Mouse (Mus musculus): ENCODE measurements around the gene Pcsk5. TPM values are rescaled to one million over a fixed set of nuclear protein-coding genes. Genes with fewer than 3 reads are reported as not detected.
"Not testable (repeated sequence)": the region's sequence is repeated elsewhere in the genome, so short reads cannot be mapped to it uniquely, and the experiment has no call there.

Pcsk5 gene
- polyA plus RNA-seq, 1 experiment from 2014 or later = 8.5 TPM

DNA sequence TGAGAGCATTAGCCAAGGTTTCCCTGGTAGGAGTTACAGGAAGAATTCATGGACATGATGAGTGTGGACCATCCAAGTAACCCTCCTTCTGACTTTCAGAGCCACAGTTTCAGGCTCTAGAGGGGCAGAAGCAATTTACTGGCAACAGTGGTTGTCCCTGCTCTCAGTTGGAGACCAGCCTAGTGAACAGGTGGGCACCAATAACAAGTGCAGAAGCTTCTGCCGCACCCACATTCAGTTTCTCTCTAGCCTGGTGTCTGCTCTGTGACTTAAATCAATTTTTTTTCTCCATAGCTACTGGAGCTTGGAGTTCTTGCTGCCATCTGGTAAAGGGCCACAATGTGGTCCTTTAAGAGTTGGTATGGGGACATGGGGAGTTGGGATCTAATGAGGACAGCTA is 341.3 kb downstream of the Pcsk5 start:
- H3K27ac ChIP-seq (ENCODE audit: low read length) = no peak overlapping the region
- no peak overlapping the region for H3K9ac ChIP-seq (ENCODE audit: low read depth, low read length)
- peaks cover 4% of the 10 kb centered on the region; the same call in 1 of the 2 replicates for H3K4me1 ChIP-seq (ENCODE audit: control insufficient read depth, insufficient read depth, low read length)
- no peak for ATAC-seq
- no peaks in the 10 kb centered on the region for H3K9me3 ChIP-seq (replicated peaks; ENCODE audit: control insufficient read depth, low read length, poor library complexity, severe bottlenecking)
- H3K36me3 ChIP-seq (ENCODE audit: control insufficient read depth, insufficient read depth, low read length) = no peaks in the 10 kb centered on the region
- no peak overlapping the region for H3K4me3 ChIP-seq (ENCODE audit: low read depth, low read length)
- 100% methylated on average over 1 of the region's 1 CpGs for WGBS
- H3K27me3 ChIP-seq (ENCODE audit: control insufficient read depth, insufficient read depth, low read depth, low read length) = no peaks in the 10 kb centered on the region
- no peak overlapping the region for H3K4me2 ChIP-seq (ENCODE audit: low read length)

DNA sequence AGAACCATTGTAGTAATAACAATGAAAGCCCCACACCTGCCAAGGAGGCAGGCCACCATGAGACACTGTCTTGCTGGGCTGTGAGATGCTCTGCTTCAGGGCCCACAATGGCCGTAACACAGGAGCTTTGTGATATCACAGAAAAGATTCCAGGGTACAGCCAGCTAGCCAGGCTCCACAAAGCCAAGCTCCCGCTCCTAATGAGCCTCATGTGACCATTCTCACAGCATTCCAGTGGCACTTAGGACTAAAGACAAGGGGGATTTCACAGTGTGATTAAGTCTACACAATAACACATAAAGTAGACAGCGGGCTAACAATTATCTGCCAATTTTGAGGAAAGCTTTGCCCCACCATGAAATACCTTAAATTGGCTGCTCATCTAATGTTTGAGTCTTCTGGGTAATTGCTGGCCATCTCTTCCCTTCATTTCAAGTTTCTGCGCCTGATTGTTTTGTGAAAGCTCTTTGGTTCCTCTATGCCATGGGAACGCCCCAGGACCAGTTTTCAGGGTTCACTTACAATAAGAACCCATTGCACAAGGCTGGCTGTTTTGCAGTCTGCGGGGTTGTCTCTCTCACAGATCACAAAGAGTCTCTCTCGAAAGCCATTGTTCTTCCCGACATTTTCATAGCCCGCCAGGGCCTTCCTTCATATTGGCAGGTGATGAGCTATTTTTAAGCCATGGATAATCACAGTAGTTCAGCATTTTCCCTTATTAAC is 345.4 kb downstream of the Pcsk5 start:
- 41% methylated on average over 9 of the region's 9 CpGs for WGBS
- H3K27ac ChIP-seq (ENCODE audit: low read length) = no peak overlapping the region
- H3K4me3 ChIP-seq (ENCODE audit: low read depth, low read length) = no peak overlapping the region
- ATAC-seq = peak; percentile 82
- peaks cover 8% of the 10 kb centered on the region for H3K4me1 ChIP-seq (ENCODE audit: control insufficient read depth, insufficient read depth, low read length)
- H3K9me3 ChIP-seq (replicated peaks; ENCODE audit: control insufficient read depth, low read length, poor library complexity, severe bottlenecking) = no peaks in the 10 kb centered on the region
- H3K27me3 ChIP-seq (ENCODE audit: control insufficient read depth, insufficient read depth, low read depth, low read length) = no peaks in the 10 kb centered on the region
- no peak overlapping the region for H3K9ac ChIP-seq (ENCODE audit: low read depth, low read length)
- no peaks in the 10 kb centered on the region for H3K36me3 ChIP-seq (ENCODE audit: control insufficient read depth, insufficient read depth, low read length)
- H3K4me2 ChIP-seq (ENCODE audit: low read length) = no peak overlapping the region

DNA sequence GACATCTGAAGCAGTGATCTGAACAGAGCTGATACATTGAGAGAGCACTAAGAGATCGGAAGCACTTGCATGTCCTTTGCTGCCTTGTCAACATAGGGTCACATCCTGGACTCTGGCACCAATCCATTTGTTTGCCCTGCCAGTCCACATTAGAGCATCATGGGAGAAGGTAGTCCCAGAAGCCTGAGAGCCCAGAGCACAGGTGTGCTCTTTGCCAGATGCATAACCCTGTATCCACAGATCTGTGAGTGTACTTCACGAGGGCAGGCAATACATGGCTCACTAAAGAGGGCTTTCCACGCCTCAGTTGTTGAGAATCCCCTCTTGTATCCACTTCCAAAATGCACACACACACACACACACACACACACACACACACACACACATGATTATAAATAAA is 346.1 kb downstream of the Pcsk5 start:
- Histone ChIP-seq H3K4me2 (ENCODE audit: low read length) (no peak overlapping the region), H3K9me3 (replicated peaks; ENCODE audit: control insufficient read depth, low read length, poor library complexity, severe bottlenecking) (no peaks in the 10 kb centered on the region), H3K27me3 (ENCODE audit: control insufficient read depth, insufficient read depth, low read depth, low read length) (no peaks in the 10 kb centered on the region), H3K36me3 (ENCODE audit: control insufficient read depth, insufficient read depth, low read length) (no peaks in the 10 kb centered on the region), H3K27ac (ENCODE audit: low read length) (no peak overlapping the region), H3K4me1 (ENCODE audit: control insufficient read depth, insufficient read depth, low read length) (peaks cover 8% of the 10 kb centered on the region), H3K4me3 (ENCODE audit: low read depth, low read length) (no peak overlapping the region), H3K9ac (ENCODE audit: low read depth, low read length) (no peak overlapping the region)
- WGBS = 74% methylated on average over 3 of the region's 3 CpGs
- peak; percentile 49 for ATAC-seq

DNA sequence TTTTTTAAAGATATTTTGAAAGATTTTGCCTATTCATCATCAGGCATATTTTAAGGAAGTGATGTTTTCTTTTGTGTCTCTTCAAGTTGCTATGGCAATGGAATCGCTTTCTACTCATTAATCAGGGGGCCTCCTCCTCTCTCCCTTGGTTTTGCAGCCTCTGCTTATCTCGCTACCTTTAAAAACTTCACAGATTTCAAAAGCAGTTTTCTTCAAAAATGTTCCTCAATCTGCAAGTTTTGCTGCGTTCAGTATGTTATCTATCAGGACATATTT is 347.6 kb downstream of the Pcsk5 start:
- 54% methylated on average over 3 of the region's 3 CpGs for WGBS

DNA sequence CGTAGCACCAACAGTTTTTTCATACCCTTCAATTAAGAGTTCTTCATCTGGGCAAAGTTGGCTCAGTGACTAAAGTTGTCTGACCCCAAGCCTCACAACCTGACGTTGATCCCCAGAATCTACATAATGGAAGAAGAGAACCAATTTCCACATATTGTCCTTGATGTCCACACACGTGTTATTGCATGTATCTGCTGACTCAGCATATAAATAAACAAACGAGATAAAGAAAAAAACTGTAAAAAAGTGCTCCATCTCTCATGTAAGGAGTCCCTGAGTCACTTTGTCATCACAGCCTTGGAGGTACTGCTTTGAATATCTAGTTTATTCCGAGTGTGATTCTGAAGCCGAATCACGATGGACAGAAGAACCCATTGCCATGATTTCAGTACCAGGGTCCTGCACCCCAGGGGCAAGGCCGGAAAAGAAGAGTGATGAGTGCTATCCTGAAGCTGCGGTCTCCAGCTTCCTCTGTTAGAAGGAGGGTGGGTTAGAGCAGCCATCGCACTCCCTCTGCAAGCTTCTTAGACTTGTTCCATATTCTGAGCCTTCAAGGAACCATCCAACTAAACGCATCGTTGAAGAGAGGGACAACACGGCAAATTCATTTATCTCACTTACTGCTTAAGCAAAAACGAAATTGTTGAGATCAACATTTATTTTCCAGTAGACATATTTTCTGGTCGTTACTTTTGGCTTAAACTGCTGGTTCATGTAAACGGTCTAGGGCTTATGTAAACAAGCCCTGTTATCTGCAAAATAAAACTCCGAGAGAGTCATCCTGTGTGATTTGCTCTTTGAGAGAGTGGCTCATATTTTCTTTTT is 348.2 kb downstream of the Pcsk5 start:
- H3K27me3 ChIP-seq (ENCODE audit: control insufficient read depth, insufficient read depth, low read depth, low read length) = no peaks in the 10 kb centered on the region
- 87% methylated on average over 17 of the region's 17 CpGs for WGBS
- H3K9me3 ChIP-seq (replicated peaks; ENCODE audit: control insufficient read depth, low read length, poor library complexity, severe bottlenecking) = no peaks in the 10 kb centered on the region
- no peak overlapping the region for H3K4me3 ChIP-seq (ENCODE audit: low read depth, low read length)
- H3K27ac ChIP-seq (ENCODE audit: low read length) = no peak overlapping the region
- no peak for ATAC-seq
- H3K4me2 ChIP-seq (ENCODE audit: low read length) = no peak overlapping the region
- no peaks in the 10 kb centered on the region for H3K36me3 ChIP-seq (ENCODE audit: control insufficient read depth, insufficient read depth, low read length)
- H3K4me1 ChIP-seq (ENCODE audit: control insufficient read depth, insufficient read depth, low read length) = peaks cover 8% of the 10 kb centered on the region
- no peak overlapping the region for H3K9ac ChIP-seq (ENCODE audit: low read depth, low read length)

More for the DNA sequence above, 347.6 kb downstream of the Pcsk5 start:
- no peak for ATAC-seq
- H3K4me3 ChIP-seq (ENCODE audit: low read depth, low read length) = no peak overlapping the region
- H3K9me3 ChIP-seq (replicated peaks; ENCODE audit: control insufficient read depth, low read length, poor library complexity, severe bottlenecking) = no peaks in the 10 kb centered on the region
- H3K9ac ChIP-seq (ENCODE audit: low read depth, low read length) = no peak overlapping the region
- H3K27ac ChIP-seq (ENCODE audit: low read length) = no peak overlapping the region
- no peak overlapping the region for H3K4me2 ChIP-seq (ENCODE audit: low read length)
- H3K4me1 ChIP-seq (ENCODE audit: control insufficient read depth, insufficient read depth, low read length) = peaks cover 8% of the 10 kb centered on the region
- H3K27me3 ChIP-seq (ENCODE audit: control insufficient read depth, insufficient read depth, low read depth, low read length) = no peaks in the 10 kb centered on the region
- H3K36me3 ChIP-seq (ENCODE audit: control insufficient read depth, insufficient read depth, low read length) = no peaks in the 10 kb centered on the region

DNA sequence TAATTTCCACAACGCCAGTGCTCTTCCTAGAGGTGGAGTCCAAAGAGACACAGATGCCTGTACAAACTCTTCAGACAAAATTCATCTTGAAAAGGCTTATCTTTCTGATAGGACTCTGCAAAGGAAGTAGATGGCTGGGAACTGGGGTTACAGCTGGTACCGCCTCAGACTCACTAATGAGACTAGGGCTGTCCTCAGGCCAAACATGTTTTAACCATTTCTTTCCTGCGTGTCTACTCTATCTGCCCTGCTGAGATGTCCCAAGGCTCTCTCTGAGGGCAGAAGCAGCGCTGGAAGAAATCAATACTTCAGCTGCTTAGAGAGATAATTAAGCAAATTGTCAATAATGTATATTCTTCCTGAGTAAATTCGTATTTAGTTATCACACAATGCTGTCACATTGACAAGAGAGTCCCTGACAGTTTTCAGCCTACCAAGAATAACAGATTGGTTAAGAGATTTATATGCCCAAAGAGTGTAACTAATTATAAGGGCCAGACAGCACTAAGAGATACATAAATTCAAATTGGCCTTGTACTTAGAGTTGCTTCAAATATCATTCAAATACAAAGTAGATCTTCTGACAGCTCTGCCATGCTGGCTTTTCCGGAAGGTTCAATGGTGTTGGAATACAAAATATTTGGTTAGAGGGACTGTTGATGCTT is 355.2 kb downstream of the Pcsk5 start:
- no peaks in the 10 kb centered on the region for H3K27me3 ChIP-seq (ENCODE audit: control insufficient read depth, insufficient read depth, low read depth, low read length)
- no peak overlapping the region for H3K4me2 ChIP-seq (ENCODE audit: low read length)
- H3K9ac ChIP-seq (ENCODE audit: low read depth, low read length) = no peak overlapping the region
- WGBS = 61% methylated on average over 6 of the region's 6 CpGs
- no peaks in the 10 kb centered on the region for H3K36me3 ChIP-seq (ENCODE audit: control insufficient read depth, insufficient read depth, low read length)
- H3K4me1 ChIP-seq (ENCODE audit: control insufficient read depth, insufficient read depth, low read length) = no peaks in the 10 kb centered on the region; the same call in 1 of the 2 replicates
- H3K4me3 ChIP-seq (ENCODE audit: low read depth, low read length) = no peak overlapping the region
- H3K9me3 ChIP-seq (replicated peaks; ENCODE audit: control insufficient read depth, low read length, poor library complexity, severe bottlenecking) = no peaks in the 10 kb centered on the region
- H3K27ac ChIP-seq (ENCODE audit: low read length) = no peak overlapping the region
- peak; percentile 51; the same call in 1 of the 2 replicates for ATAC-seq

DNA sequence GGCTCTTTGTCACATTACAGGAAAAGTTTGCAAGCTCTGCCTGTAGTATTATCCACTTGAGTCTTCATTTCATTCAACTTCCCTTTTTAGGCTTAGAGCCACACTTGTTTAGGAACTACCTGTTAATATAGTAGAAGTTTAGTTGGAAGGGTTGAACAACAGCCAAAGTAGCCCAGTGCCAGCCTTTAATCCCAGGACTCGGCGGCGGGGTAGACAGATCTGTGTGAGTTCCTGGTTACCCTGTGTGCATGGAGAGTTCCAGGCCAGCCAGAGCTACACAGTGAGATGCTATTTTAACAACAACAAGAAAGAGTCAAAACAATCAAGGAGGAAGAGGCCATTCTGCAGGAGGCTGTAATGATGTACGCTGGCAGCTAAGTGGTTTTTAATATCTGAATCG is 358.0 kb downstream of the Pcsk5 start:
- no peak overlapping the region for H3K27ac ChIP-seq (ENCODE audit: low read length)
- H3K27me3 ChIP-seq (ENCODE audit: control insufficient read depth, insufficient read depth, low read depth, low read length) = no peaks in the 10 kb centered on the region
- H3K4me3 ChIP-seq (ENCODE audit: low read depth, low read length) = no peak overlapping the region
- H3K36me3 ChIP-seq (ENCODE audit: control insufficient read depth, insufficient read depth, low read length) = no peaks in the 10 kb centered on the region
- no peaks in the 10 kb centered on the region for H3K9me3 ChIP-seq (replicated peaks; ENCODE audit: control insufficient read depth, low read length, poor library complexity, severe bottlenecking)
- H3K4me1 ChIP-seq (ENCODE audit: control insufficient read depth, insufficient read depth, low read length) = no peaks in the 10 kb centered on the region; the same call in 1 of the 2 replicates
- no peak for ATAC-seq
- 92% methylated on average over 5 of the region's 5 CpGs for WGBS
- no peak overlapping the region for H3K9ac ChIP-seq (ENCODE audit: low read depth, low read length)
- H3K4me2 ChIP-seq (ENCODE audit: low read length) = no peak overlapping the region

DNA sequence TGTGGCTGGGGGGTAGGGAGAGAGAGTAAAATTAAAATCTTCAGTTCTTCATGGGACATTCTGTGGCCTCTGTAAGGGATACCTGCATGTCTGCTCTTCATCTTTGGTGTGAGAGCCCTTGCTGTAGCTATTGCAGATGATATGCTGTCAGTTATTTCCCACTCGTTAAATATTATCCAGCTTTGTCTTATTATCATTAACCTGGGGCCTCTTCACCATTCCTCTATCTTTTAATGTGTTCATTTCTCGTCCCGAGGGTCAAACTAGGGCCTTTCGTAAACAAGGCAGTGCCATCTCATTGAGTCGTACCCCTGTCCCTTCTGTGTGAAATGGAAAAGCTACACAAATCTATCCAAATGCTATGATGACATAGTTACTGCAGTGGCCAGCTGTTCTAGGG is 361.4 kb downstream of the Pcsk5 start:
- ATAC-seq = no peak
- H3K36me3 ChIP-seq (ENCODE audit: control insufficient read depth, insufficient read depth, low read length) = no peaks in the 10 kb centered on the region
- H3K27me3 ChIP-seq (ENCODE audit: control insufficient read depth, insufficient read depth, low read depth, low read length) = no peaks in the 10 kb centered on the region
- no peaks in the 10 kb centered on the region for H3K9me3 ChIP-seq (replicated peaks; ENCODE audit: control insufficient read depth, low read length, poor library complexity, severe bottlenecking)
- H3K4me3 ChIP-seq (ENCODE audit: low read depth, low read length) = no peak overlapping the region
- no peak overlapping the region for H3K27ac ChIP-seq (ENCODE audit: low read length)
- no peak overlapping the region for H3K9ac ChIP-seq (ENCODE audit: low read depth, low read length)
- H3K4me1 ChIP-seq (ENCODE audit: control insufficient read depth, insufficient read depth, low read length) = no peaks in the 10 kb centered on the region
- 89% methylated on average over 5 of the region's 5 CpGs for WGBS
- no peak overlapping the region for H3K4me2 ChIP-seq (ENCODE audit: low read length)

DNA sequence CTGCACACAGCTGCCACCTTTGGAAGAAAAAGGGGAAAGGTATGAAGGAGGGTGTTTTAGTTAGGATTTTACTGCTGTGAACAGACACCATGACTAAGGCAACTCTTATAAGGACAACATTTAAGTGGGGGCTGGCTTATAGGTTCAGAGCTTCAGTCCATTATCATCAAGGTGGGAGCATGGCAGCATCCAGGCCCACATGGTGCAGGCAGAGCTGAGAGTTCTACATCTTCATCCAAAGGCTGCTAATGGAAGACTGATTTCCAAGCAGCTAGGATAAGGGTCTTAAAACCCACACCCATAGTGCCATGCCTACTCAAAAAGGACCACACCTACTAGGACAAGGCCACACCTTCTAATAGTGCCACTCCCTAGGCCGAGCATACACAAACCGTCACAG is 364.3 kb downstream of the Pcsk5 start:
- H3K4me2 ChIP-seq (ENCODE audit: low read length); ATAC-seq; H3K27me3 ChIP-seq (ENCODE audit: control insufficient read depth, insufficient read depth, low read depth, low read length); H3K9ac ChIP-seq (ENCODE audit: low read depth, low read length); H3K9me3 ChIP-seq (replicated peaks; ENCODE audit: control insufficient read depth, low read length, poor library complexity, severe bottlenecking); H3K4me1 ChIP-seq (ENCODE audit: control insufficient read depth, insufficient read depth, low read length); H3K36me3 ChIP-seq (ENCODE audit: control insufficient read depth, insufficient read depth, low read length); H3K27ac ChIP-seq (ENCODE audit: low read length); H3K4me3 ChIP-seq (ENCODE audit: low read depth, low read length): not testable (repeated sequence)
- 97% methylated on average over 2 of the region's 2 CpGs for WGBS

All from midbrain, embryonic 16.5 days (tissue).